Mouse (Mus musculus) ES-E14 (cell line): ENCODE data around the gene Ank3.

Source experiments
- CHD2 ChIP-seq: IDR thresholded peaks from 2 replicates; pipeline ENCODE4 v1.6.1; 2014; ENCODE audit warnings: mild to moderate bottlenecking, low read depth, low read length, inconsistent platforms
- MAFK ChIP-seq: IDR thresholded peaks from 2 replicates; pipeline ENCODE4 v1.6.1; 2014; ENCODE audit warnings: mild to moderate bottlenecking, low read depth, low read length, inconsistent platforms; ENCODE audit not compliant: insufficient read depth
- ZNF384 ChIP-seq: IDR thresholded peaks from 2 replicates; pipeline ENCODE4 v1.6.1; 2012; ENCODE audit warnings: low read depth, low read length, inconsistent platforms

GRCm38 (mm10) chr10:69654176-69654575 lies 255.6 kb downstream of the Ank3 start:
- TF ChIP-seq MAFK (no peak), ZNF384 (no peak), CHD2 (no peak)
